Mouse (Mus musculus) bone marrow, adult 2 months (tissue): ENCODE data around the gene Col4a1. TPM values are rescaled to one million over a fixed set of nuclear protein-coding genes. Genes with fewer than 3 reads are reported as not detected.

ENCODE experiments used
- H3K27ac ChIP-seq: fragments of 200-500 bp; 2 replicates; pipeline ENCODE4 v1.5.1; 2012; ENCODE audit warnings: low read depth, mild to moderate bottlenecking, control low read depth, inconsistent platforms, low read length; ENCODE audit not compliant: control insufficient read depth, poor library complexity, insufficient read depth
- H3K4me1 ChIP-seq: fragments of 200-500 bp; 2 replicates; pipeline ENCODE4 v1.6.1; 2011; ENCODE audit warnings: low read length; ENCODE audit not compliant: control insufficient read depth, insufficient read depth
- H3K4me3 ChIP-seq: fragments of 200-500 bp; replicated peaks from 2 replicates; pipeline ENCODE3; 2011; ENCODE audit warnings: mild to moderate bottlenecking, low read depth, low read length, control low read depth; ENCODE audit not compliant: control insufficient read depth
- CTCF ChIP-seq: fragments of 200-500 bp; IDR thresholded peaks from 2 replicates; pipeline ENCODE4 v1.5.1; 2011; ENCODE audit warnings: low read length, control low read depth; ENCODE audit not compliant: control insufficient read depth, insufficient read depth
- POLR2A ChIP-seq: fragments of 200-500 bp; IDR thresholded peaks from 2 replicates; pipeline ENCODE4 v1.6.1; 2011; ENCODE audit warnings: low read depth, mild to moderate bottlenecking, control low read depth, low read length, borderline replicate concordance; ENCODE audit not compliant: control insufficient read depth
- WGBS: fragments of 180-500 bp; shearing (Covaris S2); methylation state at CpG from one replicate; pipeline ENCODE4 v1.1.7; 2018; 5-methylcytosine and 5-hydroxymethylcytosine counted together
- polyA plus RNA-seq: library from polyadenylated mRNA; stranded (reverse); fragments of >200 nt; gene quantifications from 2 replicates; pipeline ENCODE4 v1.2.4, GENCODE M21; 2011; ENCODE audit warnings: low replicate concordance; ENCODE audit not compliant: missing spikeins, insufficient read depth, insufficient read length

The Col4a1 gene
- polyA plus RNA-seq, 1 experiment, result 6.7 TPM

- Histone ChIP-seq H3K4me3 (no peak overlapping the region), H3K27ac (no peak overlapping the region), H3K4me1 (no peaks in the 10 kb centered on the region; the same call in 1 of the 2 replicates)
- TF ChIP-seq POLR2A (no peak), CTCF (no peak)
- WGBS, result 78% methylated on average over 8 of the region's 8 CpGs
Measured at GRCm38 (mm10) chr8:11300436-11300835, 12.2 kb downstream of the Col4a1 start.

- Histone ChIP-seq H3K4me1 (no peaks in the 10 kb centered on the region; the same call in 1 of the 2 replicates), H3K4me3 (no peak overlapping the region), H3K27ac (no peak overlapping the region)
- 75% methylated on average over 3 of the region's 3 CpGs for WGBS
- TF ChIP-seq CTCF (no peak), POLR2A (no peak)
Measured at GRCm38 (mm10) chr8:11299317-11299602, 13.4 kb downstream of the Col4a1 start.

DNA sequence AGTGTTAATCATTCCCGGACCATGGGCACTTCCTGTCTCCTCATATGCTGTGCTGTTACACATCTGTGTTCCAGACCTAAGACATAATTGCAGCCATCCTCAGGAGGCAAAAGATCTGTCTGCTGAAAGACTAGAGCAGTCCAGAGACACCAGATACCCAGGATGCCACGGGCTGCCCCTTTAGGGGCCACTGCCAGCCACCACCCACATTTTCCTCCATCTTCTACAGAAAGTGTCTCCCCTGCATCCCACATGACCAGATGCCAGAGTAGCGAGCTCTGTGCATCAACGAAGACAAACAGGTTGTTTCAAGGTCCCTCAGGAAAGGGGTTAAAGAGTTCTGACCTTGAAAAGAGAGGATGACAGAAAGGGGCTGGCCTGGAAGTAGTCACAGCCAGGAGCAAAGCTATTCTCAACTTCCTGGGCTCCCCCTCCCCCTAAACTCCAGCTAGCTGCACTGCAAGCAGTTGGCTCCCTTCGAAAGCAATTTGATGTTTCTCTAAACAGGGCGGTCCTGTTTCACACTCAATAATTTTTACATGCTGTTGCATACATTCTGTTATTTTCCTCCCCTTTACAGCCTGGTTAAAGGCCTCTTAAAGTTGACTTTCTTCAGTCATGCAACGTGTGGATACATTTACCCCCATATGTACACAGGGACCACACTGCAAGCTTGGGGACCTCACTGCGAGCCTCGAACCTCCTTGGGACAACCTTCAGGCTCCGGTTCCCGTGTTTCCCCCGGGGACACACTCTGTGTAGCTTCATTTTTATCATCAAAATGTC lies 13.9 kb downstream of the Col4a1 start:
- H3K27ac ChIP-seq, result no peak overlapping the region
- WGBS, result 83% methylated on average over 12 of the region's 12 CpGs
- no peaks in the 10 kb centered on the region; the same call in 1 of the 2 replicates for H3K4me1 ChIP-seq
- no peak for TF ChIP-seq POLR2A
- no peak for TF ChIP-seq CTCF
- H3K4me3 ChIP-seq, result no peak overlapping the region

- Histone ChIP-seq H3K4me1 (no peaks in the 10 kb centered on the region), H3K4me3 (no peak overlapping the region), H3K27ac (no peak overlapping the region)
- WGBS, result 68% methylated on average over 8 of the region's 8 CpGs
- TF ChIP-seq POLR2A, result no peak
- no peak for TF ChIP-seq CTCF
Measured at GRCm38 (mm10) chr8:11297141-11297838, 15.3 kb downstream of the Col4a1 start.

- no peak overlapping the region for H3K27ac ChIP-seq
- TF ChIP-seq POLR2A (no peak), CTCF (no peak)
- WGBS, result 83% methylated on average over 10 of the region's 10 CpGs
- H3K4me1 ChIP-seq, result no peaks in the 10 kb centered on the region
- H3K4me3 ChIP-seq, result no peak overlapping the region
Measured at GRCm38 (mm10) chr8:11296282-11296943, 16.2 kb downstream of the Col4a1 start.

- 72% methylated on average over 3 of the region's 3 CpGs for WGBS
- H3K4me1 ChIP-seq, result no peaks in the 10 kb centered on the region
- no peak overlapping the region for H3K4me3 ChIP-seq
- TF ChIP-seq POLR2A, result no peak
- no peak for TF ChIP-seq CTCF
- no peak overlapping the region for H3K27ac ChIP-seq
Measured at GRCm38 (mm10) chr8:11292611-11293010, 20.0 kb downstream of the Col4a1 start.

GRCm38 (mm10) chr8:11290533-11290932 lies 22.1 kb downstream of the Col4a1 start:
- no peak overlapping the region for H3K27ac ChIP-seq
- H3K4me1 ChIP-seq, result no peaks in the 10 kb centered on the region
- H3K4me3 ChIP-seq, result no peak overlapping the region
- WGBS, result 12% methylated on average over 1 of the region's 1 CpGs
- TF ChIP-seq POLR2A (no peak), CTCF (no peak)

DNA sequence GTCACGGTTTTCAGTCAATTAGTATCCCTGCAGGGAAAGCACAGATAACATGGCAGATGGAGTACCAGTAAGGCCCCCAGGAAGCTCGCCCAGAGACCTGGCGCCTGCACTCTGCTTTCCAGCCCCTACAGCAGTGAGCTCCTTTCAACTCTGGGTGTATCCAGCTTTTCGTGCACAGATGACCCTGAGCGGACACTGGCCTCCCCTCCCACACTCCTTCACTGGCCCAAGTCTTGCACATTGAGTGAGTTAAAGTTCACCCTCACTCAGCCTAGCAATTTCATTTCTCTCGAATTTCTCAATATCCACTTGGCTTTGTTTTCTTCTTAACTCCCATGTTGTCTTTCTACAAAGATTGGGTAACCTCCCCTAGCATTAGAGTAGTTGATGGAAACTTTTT lies 24.3 kb downstream of the Col4a1 start:
- 75% methylated on average over 6 of the region's 6 CpGs for WGBS
- no peak overlapping the region for H3K27ac ChIP-seq
- no peaks in the 10 kb centered on the region for H3K4me1 ChIP-seq
- no peak overlapping the region for H3K4me3 ChIP-seq
- no peak for TF ChIP-seq POLR2A

- WGBS, result 79% methylated on average over 3 of the region's 3 CpGs
- H3K4me1 ChIP-seq, result no peaks in the 10 kb centered on the region
- no peak for TF ChIP-seq POLR2A
- no peak for TF ChIP-seq CTCF
- H3K4me3 ChIP-seq, result no peak overlapping the region
- no peak overlapping the region for H3K27ac ChIP-seq
Measured at GRCm38 (mm10) chr8:11287139-11287538, 25.5 kb downstream of the Col4a1 start.
